Mouse (Mus musculus) olfactory bulb, adult 2 months (tissue): ENCODE measurements at regions not wholly inside any gene's neighbourhood (a gene's known extent, or its start where the extent isn't known, plus 50 kb on each side); places are given as distances from the start of the nearest gene placed in this dataset.

Source experiments
- CTCF ChIP-seq: fragments of 200-500 bp; IDR thresholded peaks from 2 replicates; pipeline ENCODE4 v1.5.1; 2012; ENCODE audit warnings: low read depth, mild to moderate bottlenecking, low read length, moderate library complexity; ENCODE audit not compliant: insufficient read depth
- POLR2A ChIP-seq: fragments of 200-500 bp; IDR thresholded peaks from 2 replicates; pipeline ENCODE4 v1.6.1; 2012; ENCODE audit warnings: mild to moderate bottlenecking, low read depth, low read length, moderate library complexity; ENCODE audit not compliant: insufficient read depth

- TF ChIP-seq POLR2A (no peak), CTCF (no peak)
These were observed 267.0 kb upstream of the Elac2 start for GRCm38 (mm10) chr11:64711801-64712200.
